Mouse (Mus musculus): ENCODE measurements around the gene Sf3a2.

The Sf3a2 gene

DNA sequence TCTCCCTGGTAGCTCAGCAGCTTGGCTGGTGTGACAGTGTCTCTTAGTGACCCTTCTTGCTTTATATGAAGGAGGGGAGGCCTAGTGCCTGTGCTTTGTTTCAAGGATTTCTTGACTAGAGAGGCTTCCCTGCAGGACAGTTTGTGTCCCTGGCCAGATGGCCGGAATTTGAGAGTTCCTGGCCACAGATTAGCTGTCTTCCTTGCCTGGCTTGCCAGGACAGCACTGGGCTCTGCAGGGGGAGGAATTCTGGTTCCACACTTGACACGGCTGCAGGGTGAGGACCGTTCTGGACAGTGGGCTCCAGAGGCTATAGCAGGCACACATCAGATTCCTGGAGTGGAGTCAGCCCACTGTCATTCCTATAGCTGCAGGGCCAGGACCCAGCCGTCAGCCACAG is 22.3 kb upstream of the Sf3a2 start:
- no peak for ATAC-seq (ENCODE audit: low TSS enrichment)

DNA sequence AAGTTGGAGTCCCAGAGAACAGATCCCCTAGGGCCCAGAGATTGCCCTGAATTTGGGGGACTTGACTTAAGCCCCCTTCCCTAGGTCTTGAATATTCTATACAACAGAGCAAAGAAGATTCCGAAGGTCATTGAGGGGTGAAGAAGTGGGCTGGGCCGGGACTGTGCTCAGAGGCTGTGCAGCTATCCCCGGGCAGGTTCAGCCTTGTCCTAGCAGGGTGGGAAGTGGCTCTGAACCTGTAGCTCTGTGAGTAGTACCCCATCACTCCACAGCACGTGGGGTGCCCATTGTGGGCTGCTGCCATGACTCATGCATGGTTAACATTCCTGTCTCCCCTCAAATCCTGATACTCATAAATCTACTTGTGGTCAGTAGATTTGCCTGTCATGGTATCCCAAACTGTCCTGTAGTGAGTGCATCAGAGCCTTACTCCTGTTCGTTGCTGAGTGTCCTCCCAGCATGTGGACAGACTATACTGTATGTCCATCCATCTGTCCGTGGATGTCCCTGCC is 21.6 kb upstream of the Sf3a2 start:
- no peak for ATAC-seq (ENCODE audit: low TSS enrichment)

DNA sequence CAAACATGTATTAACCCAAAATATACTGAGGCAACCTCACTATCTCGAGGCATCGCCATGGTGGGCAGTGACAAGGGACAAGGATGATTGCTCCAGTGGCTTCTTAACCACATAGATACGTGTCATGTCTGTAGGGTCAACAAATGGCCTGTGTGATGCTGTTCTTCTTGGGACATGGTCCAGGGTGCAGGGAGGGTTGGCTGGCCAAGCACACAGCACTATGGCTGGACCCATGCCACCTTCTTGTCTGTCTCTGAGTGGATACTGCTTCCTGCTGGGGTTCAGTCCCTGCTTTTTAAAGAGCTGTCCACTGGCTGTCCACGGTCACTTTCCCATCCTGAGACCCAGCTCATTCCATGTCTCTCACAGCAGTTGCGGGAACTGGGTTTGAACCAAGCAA is 20.9 kb upstream of the Sf3a2 start:
- ATAC-seq (ENCODE audit: low TSS enrichment): no peak

DNA sequence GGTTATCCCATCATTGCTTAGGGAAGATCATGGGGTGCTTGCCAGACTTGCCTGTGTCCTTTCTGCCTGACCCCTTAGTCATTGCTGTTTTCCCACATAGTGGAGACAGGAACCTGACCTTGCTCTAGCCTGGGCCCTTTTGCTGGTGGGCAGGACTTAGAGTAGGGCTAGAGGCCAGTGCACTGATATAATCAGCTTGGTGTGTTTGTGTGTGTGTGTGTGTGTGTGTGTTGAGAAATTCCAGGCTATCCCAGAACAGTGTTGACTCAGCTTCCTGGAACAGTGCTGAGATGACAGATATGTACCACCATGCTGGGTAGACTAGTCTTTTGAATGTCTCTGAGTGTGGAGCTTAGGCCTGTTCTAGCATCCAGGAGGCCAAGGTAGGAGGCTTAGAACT is 18.4 kb upstream of the Sf3a2 start:
- no peak for ATAC-seq (ENCODE audit: low TSS enrichment)

DNA sequence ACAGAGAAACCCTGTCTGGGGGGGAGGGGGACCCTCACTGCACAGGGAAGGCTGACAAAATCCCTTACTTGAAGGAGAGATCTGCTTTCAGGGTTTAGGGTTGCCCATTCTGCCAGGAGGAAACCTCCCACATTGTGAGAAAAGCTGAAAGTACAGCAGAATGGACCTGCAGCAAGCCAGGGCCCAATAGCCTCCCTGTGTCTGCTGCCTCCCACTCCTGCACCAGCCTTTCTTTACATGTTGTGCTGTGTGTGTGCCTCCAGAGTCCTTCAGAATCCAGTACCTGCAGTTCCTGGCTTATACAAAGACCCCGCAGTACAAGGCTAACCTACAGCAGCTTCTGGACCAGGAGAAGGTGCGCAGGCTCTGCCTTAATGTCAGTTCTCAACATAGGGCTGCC is 13.7 kb upstream of the Sf3a2 start:
- peak; percentile 69 for ATAC-seq (ENCODE audit: low TSS enrichment)

DNA sequence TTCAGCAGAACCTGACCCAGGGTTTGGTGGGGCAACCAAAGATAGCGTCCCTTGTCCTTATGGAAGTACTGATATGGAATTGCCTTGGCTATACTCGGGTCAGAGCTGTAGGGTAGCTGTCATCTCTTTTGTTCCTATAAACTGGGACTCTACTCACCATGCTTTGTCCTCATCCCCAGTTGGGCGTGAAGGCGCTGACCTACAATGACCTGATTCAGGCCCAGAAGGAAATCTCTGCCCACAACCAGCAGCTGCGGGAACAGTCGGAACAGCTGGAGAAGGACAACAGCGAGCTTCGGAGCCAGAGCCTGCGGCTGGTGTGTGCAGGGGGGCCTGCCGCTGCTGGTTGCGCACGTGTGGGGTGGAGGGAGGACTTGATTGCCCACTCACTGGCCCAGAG is 13.1 kb upstream of the Sf3a2 start:
- ATAC-seq (ENCODE audit: low TSS enrichment): peak; percentile 38

DNA sequence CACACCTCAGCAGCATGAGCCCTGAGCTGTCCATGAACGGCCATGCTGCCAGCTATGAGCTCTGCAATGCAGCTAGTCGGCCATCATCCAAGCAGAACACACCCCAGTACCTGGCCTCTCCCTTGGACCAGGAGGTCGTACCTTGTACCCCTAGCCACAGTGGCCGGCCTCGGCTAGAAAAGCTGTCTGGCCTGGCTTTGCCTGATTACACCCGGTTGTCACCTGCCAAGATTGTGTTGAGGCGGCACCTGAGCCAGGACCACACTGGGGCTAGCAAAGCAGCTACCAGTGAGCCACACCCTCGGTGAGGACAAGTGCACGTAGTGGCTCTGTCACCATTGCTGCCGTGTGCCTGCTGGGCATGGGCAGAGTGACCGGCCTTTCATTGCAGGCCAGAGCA is 12.0 kb upstream of the Sf3a2 start:
- no peak for ATAC-seq (ENCODE audit: low TSS enrichment)

DNA sequence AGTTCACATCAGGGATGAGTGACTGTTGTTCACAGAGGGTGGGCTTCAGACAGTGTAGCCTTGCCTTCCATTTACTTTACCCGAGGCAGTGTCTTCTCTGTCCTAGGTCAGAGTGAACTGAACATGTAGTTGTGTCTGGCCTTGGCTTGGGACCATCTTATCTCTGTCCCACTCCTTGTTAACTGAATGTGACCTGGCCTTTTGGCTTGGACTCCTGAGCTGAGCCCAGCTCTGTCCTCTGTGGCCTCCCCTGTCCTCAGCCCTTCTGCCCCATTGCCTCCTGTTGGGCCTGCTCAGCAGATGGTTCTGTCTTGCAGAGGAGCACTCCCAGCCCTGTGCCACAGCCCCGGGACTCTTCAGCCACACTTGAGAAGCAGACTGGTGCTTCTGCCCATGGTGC is 10.5 kb upstream of the Sf3a2 start:
- ATAC-seq (ENCODE audit: low TSS enrichment): no peak

DNA sequence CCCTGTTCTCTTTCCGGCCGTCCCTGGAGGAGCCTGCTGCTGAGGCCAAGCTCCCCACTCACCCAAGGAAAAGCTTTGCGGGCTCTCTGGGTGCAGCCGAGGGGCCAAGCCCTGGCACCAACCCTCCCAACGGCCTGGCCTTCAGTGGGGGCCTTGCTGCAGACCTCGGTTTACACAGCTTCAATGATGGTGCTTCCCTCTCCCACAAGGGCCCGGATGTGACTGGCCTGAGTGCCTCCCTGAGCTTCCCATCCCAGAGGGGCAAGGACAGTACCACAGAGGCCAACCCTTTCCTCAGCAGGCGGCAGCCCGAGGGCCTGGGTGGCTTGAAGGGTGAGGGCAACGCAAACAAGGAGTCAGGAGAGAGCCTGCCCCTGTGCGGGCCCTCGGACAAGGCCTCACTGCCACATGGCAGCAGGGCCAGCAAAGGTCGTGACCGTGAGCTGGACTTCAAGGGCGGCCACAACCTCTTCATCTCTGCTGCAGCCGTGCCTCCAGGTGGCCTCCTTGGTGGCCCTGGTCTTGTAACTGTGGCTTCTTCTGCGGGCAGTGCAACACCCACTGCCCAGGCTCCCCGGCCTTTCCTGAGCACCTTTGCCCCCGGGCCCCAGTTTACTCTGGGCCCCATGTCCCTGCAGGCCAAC is 7.1 kb upstream of the Sf3a2 start:
- no peak for ATAC-seq (ENCODE audit: low TSS enrichment)

DNA sequence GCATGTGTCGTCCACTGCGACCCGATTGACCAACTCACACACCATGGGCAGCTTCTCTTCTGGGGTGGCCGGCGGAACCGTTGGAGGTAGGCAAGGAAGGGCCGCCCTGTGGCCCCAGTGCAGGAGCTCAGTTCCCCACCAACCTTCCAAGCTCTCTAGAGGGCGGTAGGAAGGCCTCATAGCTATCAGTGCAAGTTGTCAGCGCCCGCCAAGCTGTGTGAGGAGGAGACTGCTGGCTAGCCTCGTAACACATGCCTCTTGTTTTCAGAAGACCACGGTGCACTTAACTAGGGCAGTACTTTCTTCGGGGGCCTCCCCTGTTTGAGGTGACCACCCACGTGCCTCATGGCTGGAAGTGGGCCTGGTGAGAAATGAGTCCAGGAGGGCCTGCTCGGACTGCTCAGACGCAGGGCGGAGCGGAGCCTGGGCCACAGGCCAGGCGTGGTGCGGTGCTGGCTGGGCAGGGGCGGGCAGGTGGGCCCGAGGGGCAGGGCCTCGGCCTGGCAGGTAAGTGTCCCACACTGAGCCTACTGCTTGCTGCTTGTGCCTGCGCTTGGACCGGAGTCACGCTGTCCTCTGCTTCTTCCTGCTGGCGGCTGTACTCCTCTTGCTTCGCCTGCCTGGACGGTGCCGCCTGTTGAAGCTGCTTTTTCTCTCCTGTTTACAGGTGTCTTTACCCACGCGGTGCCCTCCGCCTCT is 6.4 kb upstream of the Sf3a2 start:
- ATAC-seq (ENCODE audit: low TSS enrichment): peak; percentile 28; the same call in 1 of the 2 replicates

DNA sequence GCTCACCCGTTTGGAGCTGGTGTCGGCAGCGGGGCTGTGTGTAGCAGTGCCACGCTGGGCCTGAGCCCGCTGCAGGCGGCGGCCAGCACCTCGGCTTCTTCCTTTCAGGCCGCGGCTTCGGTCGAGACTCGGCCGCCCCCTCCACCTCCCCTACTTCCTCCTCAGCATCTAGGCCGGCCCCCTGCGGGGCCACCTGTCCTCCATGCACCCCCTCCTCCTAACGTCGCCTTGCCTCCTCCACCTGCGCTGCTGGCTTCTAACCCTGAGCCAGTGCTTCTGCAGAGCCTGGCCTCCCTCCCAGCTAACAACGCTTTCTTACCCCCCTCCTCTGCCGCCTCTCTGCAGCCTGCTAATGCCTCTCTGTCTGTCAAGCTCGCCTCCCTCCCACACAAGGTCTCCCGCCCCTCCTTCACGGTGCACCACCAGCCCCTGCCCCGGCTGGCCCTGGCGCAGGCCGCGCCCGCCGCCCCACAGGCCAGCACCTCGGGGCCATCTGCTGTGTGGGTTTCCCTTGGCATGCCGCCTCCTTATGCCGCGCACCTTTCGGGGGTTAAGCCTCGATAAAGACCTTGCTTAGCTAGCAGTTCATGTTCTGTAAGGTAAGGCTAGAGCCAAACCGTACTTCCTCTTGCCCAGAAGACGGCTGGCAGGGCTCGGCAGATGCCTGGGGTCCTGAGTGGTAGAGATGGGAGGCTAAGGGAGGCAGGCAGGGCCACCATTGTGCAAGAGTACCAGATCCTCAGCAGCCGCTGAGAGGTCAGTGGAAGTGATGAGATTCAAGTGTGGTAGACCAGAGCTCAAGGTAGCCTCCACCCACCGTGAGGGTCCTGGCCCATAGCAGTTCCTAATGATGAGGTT is 5.6 kb upstream of the Sf3a2 start:
- peak; percentile 36; the same call in 1 of the 2 replicates for ATAC-seq (ENCODE audit: low TSS enrichment)

DNA sequence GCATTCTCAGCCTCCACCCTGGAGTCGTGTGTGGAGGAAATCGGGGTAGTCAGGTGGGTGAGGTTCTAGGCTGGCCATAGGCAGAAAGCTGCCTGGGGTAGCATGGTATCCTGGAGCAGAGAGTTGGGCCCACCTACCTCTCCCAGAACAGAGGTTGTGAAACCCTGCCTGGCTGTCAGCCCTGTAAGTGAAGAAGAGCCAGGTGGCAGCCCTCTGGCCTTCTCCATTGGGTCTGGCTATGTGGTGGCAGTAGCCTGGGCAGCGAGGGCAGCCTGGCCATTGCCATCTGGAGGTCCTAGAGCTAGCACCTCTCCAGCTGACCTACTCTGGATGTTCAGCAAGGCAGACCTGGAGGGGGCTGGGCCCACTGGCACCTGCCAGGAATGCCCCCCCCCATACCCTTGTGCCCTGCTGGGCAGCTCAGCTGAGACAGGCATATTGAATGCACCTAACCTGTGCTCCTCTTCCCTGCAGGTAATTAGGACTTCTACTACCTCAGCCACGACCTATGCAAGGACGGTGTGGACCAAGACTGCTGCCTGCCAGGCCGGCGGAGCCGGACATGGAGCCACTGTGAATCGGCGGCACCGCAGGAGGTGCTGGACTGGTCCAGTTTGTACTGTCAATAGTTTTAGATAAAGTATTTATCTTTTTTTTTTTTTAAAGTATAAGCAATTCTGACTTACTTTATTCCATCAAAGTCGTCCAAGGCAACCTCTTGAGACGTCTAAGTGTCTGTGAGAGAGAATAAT is 4.8 kb upstream of the Sf3a2 start:
- ATAC-seq (ENCODE audit: low TSS enrichment): no peak

DNA sequence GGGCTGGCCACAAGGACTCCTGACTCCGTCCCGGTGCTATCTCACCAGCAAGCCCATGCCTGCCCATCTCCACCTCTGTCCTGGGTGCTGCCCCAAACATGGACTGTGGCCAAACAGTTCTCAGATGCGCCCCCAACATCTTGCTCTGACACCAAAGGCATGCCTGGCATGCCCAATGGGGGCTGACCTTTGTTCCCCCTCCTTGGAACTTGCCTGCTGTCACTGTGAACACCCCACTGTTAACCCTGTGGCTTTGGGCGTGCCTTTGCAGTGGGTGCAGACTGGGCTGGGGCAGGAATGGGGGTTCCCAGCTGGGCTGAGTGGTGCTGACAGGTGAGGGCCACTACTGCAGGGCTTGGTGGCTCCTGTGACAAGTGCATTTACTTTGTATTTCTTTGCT is 4.2 kb upstream of the Sf3a2 start:
- ATAC-seq (ENCODE audit: low TSS enrichment): no peak

DNA sequence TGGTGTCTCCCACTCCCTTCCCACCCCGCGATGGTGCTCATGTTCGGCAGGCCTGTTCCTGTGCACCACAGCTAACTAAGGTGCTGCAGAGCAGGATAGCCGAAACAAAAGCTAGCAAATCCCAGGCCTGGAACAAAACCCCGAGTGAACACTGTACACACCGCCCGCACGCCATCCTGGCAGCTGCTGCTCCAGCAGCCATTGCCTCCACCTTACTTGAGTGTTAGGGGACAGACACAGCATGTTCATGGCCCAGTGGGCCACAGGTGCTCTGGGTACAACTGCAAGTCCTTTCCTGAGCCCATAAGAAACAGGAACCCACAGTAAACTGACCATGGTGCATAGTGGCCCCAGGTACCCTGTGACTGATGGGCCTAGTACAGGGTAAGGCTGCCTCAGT is 3.2 kb upstream of the Sf3a2 start:
- no peak for ATAC-seq (ENCODE audit: low TSS enrichment)

DNA sequence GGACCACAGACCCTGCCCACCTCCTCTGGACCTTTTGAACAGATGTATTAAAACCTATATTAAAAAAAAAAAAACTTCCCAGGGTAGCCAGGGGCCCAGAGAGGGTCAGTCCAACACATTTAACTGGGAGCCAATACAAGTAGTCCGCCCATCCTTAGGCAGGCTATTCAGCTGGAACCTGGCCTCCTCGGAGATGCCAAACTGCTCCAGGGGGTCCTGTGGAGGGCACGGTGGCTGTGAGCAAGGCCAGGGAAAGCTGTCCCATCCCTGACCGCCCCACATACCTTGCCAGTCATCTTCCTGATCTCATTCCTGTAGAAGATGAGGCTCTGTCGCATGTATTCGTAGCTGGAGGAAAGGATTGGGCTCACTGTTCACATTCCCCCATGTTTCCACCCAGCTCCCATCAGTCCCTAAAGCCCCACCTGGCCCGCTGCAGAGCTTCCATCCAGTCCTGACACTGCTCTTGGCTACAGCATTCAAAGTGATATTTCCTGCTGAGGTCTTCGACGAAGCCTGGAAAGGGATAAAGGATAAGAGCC is 1.6 kb upstream of the Sf3a2 start:
- ATAC-seq (ENCODE audit: low TSS enrichment): no peak

DNA sequence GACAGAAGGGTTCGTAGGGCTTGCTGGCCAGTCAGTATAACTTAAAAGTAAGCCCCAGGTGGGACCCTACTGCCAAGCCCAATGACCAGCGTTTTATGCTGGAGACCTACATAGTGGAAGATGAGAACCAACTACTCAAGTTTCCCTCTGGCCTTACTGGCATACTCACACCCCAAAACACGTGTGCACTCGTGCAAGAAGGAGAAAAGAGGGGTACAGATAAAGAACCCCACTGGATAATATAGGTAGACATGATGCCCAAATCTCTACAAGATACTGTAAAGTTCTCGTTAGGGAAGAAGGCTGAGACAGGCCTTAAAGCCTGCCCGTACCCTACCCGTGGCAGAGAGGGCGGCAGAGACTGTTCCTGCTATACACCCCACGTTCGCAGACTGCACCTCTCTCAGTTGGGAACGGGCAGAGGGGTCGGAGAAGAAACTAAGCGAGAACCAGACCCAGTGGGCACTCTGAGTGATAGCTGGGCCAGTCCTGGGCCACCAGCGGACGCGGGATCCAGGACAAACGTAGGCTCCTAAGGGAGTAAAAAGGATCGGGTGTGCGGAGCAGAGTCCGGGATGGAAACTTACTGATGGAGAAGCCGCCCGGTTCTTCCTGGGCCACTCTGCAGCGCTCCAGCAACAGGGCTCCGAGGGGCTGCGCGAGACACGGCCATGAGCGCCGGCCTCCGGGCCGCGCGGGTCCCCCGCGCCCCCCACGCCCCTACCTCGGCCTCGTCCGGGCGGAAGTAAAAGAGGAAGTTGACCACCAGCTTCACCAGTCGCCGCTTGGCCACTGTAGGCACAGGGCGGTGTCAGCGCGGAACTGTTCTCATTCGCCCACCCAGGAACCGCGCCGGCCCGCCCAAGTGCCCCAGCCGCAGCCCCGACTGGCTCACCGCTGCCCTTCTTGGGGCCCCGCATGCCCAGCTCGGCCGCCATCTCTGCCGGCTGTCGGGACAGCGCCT is 530 bp upstream of the Sf3a2 start:
- ATAC-seq (ENCODE audit: low TSS enrichment): peak; percentile 28

DNA sequence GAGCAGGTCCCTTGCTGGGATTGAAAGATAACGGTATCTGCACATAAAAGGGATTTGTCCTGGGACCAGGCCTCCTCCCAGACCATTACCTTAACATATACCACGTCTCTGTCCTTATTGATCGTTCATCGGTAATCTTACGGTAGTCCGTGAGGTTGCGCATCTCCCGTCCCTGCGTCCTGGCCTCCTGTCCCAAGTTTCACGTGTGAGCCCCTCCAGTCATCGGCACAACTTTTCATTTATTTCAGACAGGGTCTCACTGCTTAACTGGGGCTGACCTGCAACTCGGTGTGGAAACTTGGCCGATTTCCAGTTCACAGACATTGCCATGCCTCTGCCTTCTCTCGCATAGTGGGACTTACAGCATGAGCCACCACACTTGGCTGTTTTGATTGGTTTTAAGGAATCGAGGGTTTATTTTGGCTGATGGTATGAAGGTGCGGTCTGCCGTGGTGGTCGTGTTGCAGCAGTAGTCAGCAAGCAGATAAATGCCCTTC is 1.1 kb downstream of the Sf3a2 start:
- no peak for ATAC-seq (ENCODE audit: low TSS enrichment)

DNA sequence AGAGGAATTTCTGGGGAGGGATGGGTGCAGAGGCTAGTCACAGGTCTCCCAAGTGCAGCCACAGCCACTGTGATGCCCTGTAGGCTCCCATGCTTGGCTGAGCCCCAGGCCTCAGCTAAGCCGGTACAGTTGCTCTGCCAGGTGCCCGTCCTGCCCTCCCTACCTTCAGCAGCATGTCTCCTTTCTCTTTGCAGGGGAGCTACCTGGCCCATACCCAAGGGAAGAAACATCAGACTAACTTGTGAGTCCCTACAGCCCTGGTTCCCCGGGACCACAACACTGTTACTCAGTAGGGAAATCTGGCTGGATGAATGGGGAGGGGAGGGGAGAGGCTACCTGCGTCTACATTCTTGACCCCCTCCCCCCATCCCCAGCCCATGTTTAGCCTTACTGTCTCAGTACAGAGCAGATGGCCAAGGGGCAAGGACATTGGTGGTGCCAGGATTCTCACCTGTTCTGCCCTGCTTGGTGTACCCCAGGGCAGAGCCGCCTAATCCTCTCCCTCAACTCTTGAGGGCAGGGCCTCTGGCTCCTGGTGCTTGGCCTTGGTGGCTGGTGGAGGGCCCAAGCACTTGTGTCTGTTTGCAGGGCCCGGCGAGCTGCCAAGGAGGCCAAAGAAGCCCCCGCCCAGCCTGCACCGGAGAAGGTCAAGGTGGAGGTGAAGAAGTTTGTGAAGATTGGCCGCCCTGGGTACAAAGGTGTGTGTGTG is 4.4 kb downstream of the Sf3a2 start:
- ATAC-seq (ENCODE audit: low TSS enrichment): no peak

DNA sequence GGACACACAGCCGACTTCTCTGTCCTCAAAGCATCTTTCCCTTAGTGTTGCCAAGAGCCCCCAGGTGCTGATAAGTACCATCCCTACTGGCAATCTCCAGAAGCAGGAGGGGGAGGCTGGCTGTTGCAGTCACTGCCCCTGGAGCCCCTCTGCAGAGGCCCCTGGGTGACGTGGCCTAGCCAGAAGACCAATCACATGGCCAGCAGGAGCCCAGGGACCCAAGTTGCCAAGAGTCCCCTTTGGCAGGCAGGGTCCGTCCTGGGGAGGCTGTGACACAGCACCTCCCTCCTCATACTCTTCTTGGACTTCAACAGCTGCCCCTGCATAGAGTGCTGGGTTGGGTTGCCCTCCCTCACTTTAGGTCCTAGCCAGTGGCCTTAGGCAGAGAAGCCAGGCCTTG is 5.0 kb downstream of the Sf3a2 start:
- ATAC-seq (ENCODE audit: low TSS enrichment): no peak

DNA sequence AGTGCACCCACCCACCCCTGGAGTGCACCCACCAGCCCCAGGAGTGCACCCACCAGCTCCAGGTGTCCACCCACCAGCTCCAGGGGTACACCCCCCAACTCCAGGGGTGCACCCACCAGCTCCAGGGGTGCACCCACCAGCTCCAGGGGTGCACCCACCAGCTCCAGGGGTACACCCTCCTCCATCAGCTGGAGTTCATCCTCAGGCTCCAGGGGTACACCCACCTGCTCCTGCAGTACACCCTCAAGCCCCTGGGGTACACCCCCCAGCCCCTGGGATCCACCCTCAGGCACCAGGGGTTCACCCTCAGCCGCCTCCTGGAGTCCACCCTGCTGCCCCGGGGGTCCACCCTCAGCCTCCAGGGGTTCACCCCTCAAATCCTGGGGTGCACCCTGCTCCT is 6.3 kb downstream of the Sf3a2 start:
- ATAC-seq (ENCODE audit: low TSS enrichment): no peak
